Mouse (Mus musculus) MEL (cell line): ENCODE results near the gene Akap13. TPM values are rescaled to one million over a fixed set of nuclear protein-coding genes. Genes with fewer than 3 reads are reported as not detected.

ENCODE experiments used
- DNase-seq: peaks from one replicate; pipeline ENCODE4 v3.0.0; 2011; ENCODE audit warnings: low read depth, low spot score
- H3K27ac ChIP-seq: 2 replicates; pipeline ENCODE4 v1.5.1; 2012; ENCODE audit warnings: low read depth, mild to moderate bottlenecking, control low read depth, low read length, moderate library complexity; ENCODE audit not compliant: control insufficient read depth
- H3K27me3 ChIP-seq, 2 experiments: fragments of 150-350 bp in 1 of 2; sonication (generic) in 1 of 2; 2 replicates each; pipeline ENCODE4 v1.6.1; 2012; ENCODE audit warnings: low read length in 2 of 2, mild to moderate bottlenecking in 2 of 2, improper control_type of control experiment in 1 of 2, moderate library complexity in 1 of 2; ENCODE audit not compliant: insufficient read depth in 2 of 2, control insufficient read depth in 1 of 2
- H3K36me3 ChIP-seq, 2 experiments: 2 replicates each; pipeline ENCODE4 v1.6.1; 2012 to 2014; ENCODE audit warnings: low read length in 2 of 2, improper control_type of control experiment in 1 of 2, inconsistent platforms in 1 of 2, mild to moderate bottlenecking in 1 of 2; ENCODE audit not compliant: insufficient read depth in 2 of 2, control insufficient read depth in 1 of 2
- H3K4me1 ChIP-seq, 2 experiments: fragments of 150-350 bp in 1 of 2; sonication (generic) in 1 of 2; 2 replicates each; pipeline ENCODE4 v1.6.1; 2012; ENCODE audit warnings: low read length in 2 of 2, improper control_type of control experiment in 1 of 2, mild to moderate bottlenecking in 1 of 2; ENCODE audit not compliant: insufficient read depth in 2 of 2, control insufficient read depth in 1 of 2
- H3K4me3 ChIP-seq, 2 experiments: fragments of 150-350 bp in 1 of 2; sonication (generic) in 1 of 2; 2 replicates each; pipeline ENCODE4 v1.5.1; 2012; ENCODE audit warnings: low read depth in 2 of 2, low read length in 2 of 2, mild to moderate bottlenecking in 2 of 2, moderate library complexity in 2 of 2, control low read depth in 1 of 2, improper control_type of control experiment in 1 of 2; ENCODE audit not compliant: control insufficient read depth in 1 of 2, insufficient read depth in 1 of 2
- H3K79me2 ChIP-seq: 2 replicates; pipeline ENCODE4 v1.6.1; 2012; ENCODE audit warnings: mild to moderate bottlenecking, low read length, moderate library complexity; ENCODE audit not compliant: control insufficient read depth, poor library complexity, insufficient read depth
- H3K9ac ChIP-seq: 2 replicates; pipeline ENCODE4 v1.6.1; 2012; ENCODE audit warnings: low read depth, mild to moderate bottlenecking, control low read depth, low read length, moderate library complexity; ENCODE audit not compliant: control insufficient read depth, poor library complexity, severe bottlenecking
- H3K9me3 ChIP-seq: fragments of 150-350 bp; sonication (generic); replicated peaks from 2 replicates; pipeline ENCODE4 v1.6.1; 2012; ENCODE audit warnings: mild to moderate bottlenecking, low read length, improper control_type of control experiment, moderate library complexity; ENCODE audit not compliant: insufficient read depth
- CHD2 ChIP-seq: IDR thresholded peaks from 2 replicates; pipeline ENCODE4 v1.6.1; 2011; ENCODE audit warnings: low read length, improper control_type of control experiment
- ELF1 ChIP-seq: IDR thresholded peaks from 2 replicates; pipeline ENCODE4 v1.6.1; 2014; ENCODE audit warnings: low read depth, mild to moderate bottlenecking, inconsistent platforms, low read length, improper control_type of control experiment, moderate library complexity
- EP300 ChIP-seq, 2 experiments: IDR thresholded peaks; 2 replicates each; pipeline ENCODE4 v1.6.1; 2011; ENCODE audit warnings: improper control_type of control experiment in 2 of 2, low read length in 2 of 2, low read depth in 1 of 2, mild to moderate bottlenecking in 1 of 2
- ETS1 ChIP-seq: IDR thresholded peaks from 2 replicates; pipeline ENCODE4 v1.6.1; 2012; ENCODE audit warnings: low read depth, mild to moderate bottlenecking, inconsistent platforms, low read length, improper control_type of control experiment, moderate library complexity
- GATA1 ChIP-seq: IDR thresholded peaks from 2 replicates; pipeline ENCODE4 v1.6.1; 2011; ENCODE audit warnings: low read depth, low read length, improper control_type of control experiment
- HCFC1 ChIP-seq: IDR thresholded peaks from 2 replicates; pipeline ENCODE4 v1.6.1; 2012; ENCODE audit warnings: low read depth, mild to moderate bottlenecking, inconsistent platforms, low read length, improper control_type of control experiment, moderate library complexity
- MAX ChIP-seq: IDR thresholded peaks from 2 replicates; pipeline ENCODE4 v1.6.1; 2011; ENCODE audit warnings: low read length, improper control_type of control experiment
- MAZ ChIP-seq: IDR thresholded peaks from 2 replicates; pipeline ENCODE4 v1.6.1; 2012; ENCODE audit warnings: low read depth, mild to moderate bottlenecking, inconsistent platforms, low read length, improper control_type of control experiment
- MYB ChIP-seq: IDR thresholded peaks from 2 replicates; pipeline ENCODE4 v1.6.1; 2011; ENCODE audit warnings: mild to moderate bottlenecking, low read depth, low read length, improper control_type of control experiment
- MYC ChIP-seq: IDR thresholded peaks from 2 replicates; pipeline ENCODE4 v1.6.1; 2011; ENCODE audit warnings: low read depth, mild to moderate bottlenecking, low read length, improper control_type of control experiment, moderate library complexity
- NELFE ChIP-seq: IDR thresholded peaks from 2 replicates; pipeline ENCODE4 v1.6.1; 2011; ENCODE audit warnings: low read depth, low read length, improper control_type of control experiment
- POLR2A ChIP-seq, 2 experiments: IDR thresholded peaks; 2 replicates each; pipeline ENCODE4 v1.6.1; 2011 to 2012; ENCODE audit warnings: low read length in 2 of 2, mild to moderate bottlenecking in 2 of 2, control low read depth in 1 of 2, improper control_type of control experiment in 1 of 2, low read depth in 1 of 2, moderate library complexity in 1 of 2; ENCODE audit not compliant: control insufficient read depth in 1 of 2, insufficient read depth in 1 of 2, poor library complexity in 1 of 2
- RAD21 ChIP-seq: IDR thresholded peaks from 2 replicates; pipeline ENCODE4 v1.6.1; 2011; ENCODE audit warnings: mild to moderate bottlenecking, low read depth, low read length, improper control_type of control experiment
- SIN3A ChIP-seq: IDR thresholded peaks from 2 replicates; pipeline ENCODE4 v1.6.1; 2012; ENCODE audit warnings: low read length, improper control_type of control experiment, inconsistent platforms
- TAL1 ChIP-seq: IDR thresholded peaks from 2 replicates; pipeline ENCODE4 v1.6.1; 2012; ENCODE audit warnings: mild to moderate bottlenecking, inconsistent platforms, low read length, moderate library complexity, mixed read lengths
- TBP ChIP-seq: IDR thresholded peaks from 2 replicates; pipeline ENCODE4 v1.8.0; 2011; ENCODE audit warnings: low read depth, low read length, improper control_type of control experiment
- TCF12 ChIP-seq: IDR thresholded peaks from 2 replicates; pipeline ENCODE4 v1.6.1; 2014; ENCODE audit warnings: low read depth, mild to moderate bottlenecking, inconsistent platforms, low read length, improper control_type of control experiment, moderate library complexity
- UBTF ChIP-seq: IDR thresholded peaks from 2 replicates; pipeline ENCODE4 v1.6.1; 2012; ENCODE audit warnings: low read depth, mild to moderate bottlenecking, inconsistent platforms, low read length, improper control_type of control experiment, moderate library complexity, borderline replicate concordance; ENCODE audit not compliant: insufficient read depth
- USF1 ChIP-seq: IDR thresholded peaks from 2 replicates; pipeline ENCODE4 v1.6.1; 2014; ENCODE audit warnings: low read depth, mild to moderate bottlenecking, inconsistent platforms, low read length, improper control_type of control experiment, moderate library complexity
- ZC3H11A ChIP-seq: IDR thresholded peaks from 2 replicates; pipeline ENCODE4 v1.6.1; 2012; ENCODE audit warnings: low read depth, mild to moderate bottlenecking, inconsistent platforms, low read length, improper control_type of control experiment
- ZMIZ1 ChIP-seq: IDR thresholded peaks from 2 replicates; pipeline ENCODE4 v1.6.1; 2012; ENCODE audit warnings: low read depth, mild to moderate bottlenecking, inconsistent platforms, low read length, improper control_type of control experiment, moderate library complexity
- polyA plus RNA-seq, 2 experiments: library from polyadenylated mRNA; stranded (reverse) in 1 of 2; unstranded in 1 of 2; fragments of >175 nt in 1 of 2; fragments of >200 nt in 1 of 2; gene quantifications; 2 replicates each; pipeline versions ENCODE4 v1.2.1 to v1.2.4; 2012; ENCODE audit warnings: low replicate concordance in 2 of 2, low read depth in 1 of 2; ENCODE audit not compliant: insufficient read length in 2 of 2, insufficient read depth in 1 of 2, missing spikeins in 1 of 2
- total RNA-seq: library from RNA; depleted of rRNA; stranded (reverse); fragments of 300-350 nt; gene quantifications from 2 replicates; pipeline ENCODE4 v1.2.3, GENCODE M21; 2012

The Akap13 gene
- total and polyA plus RNA-seq, 3 experiments = 4.1 to 4.5 TPM; not detected in 1

- no peaks in the 10 kb centered on the region for H3K9me3 ChIP-seq
- H3K4me1 ChIP-seq = peaks cover 6 to 10% of the 10 kb centered on the region in 2 experiments
- H3K4me3 ChIP-seq = no peak overlapping the region
- H3K27ac ChIP-seq = no peak overlapping the region
- no peak overlapping the region for H3K9ac ChIP-seq
- no peak for DNase-seq
- peaks cover 0 to 10% of the 10 kb centered on the region in 2 experiments; a peak in 2 of 4 replicates for H3K36me3 ChIP-seq
- H3K27me3 ChIP-seq = no peaks in the 10 kb centered on the region
- H3K79me2 ChIP-seq = no peaks in the 10 kb centered on the region
- TF ChIP-seq USF1 = no peak
- no peak for TF ChIP-seq EP300 (IDR thresholded peaks at IDR 0.05; ENCODE audit: low read depth in 1 of 2, low read length in 2 of 2)
- TF ChIP-seq GATA1 = no peak
- TF ChIP-seq TBP = no peak
- TF ChIP-seq UBTF = no peak
- TF ChIP-seq RAD21 = no peak
- TF ChIP-seq MYB = no peak
- TF ChIP-seq ZC3H11A = no peak
- no peak for TF ChIP-seq CHD2
- TF ChIP-seq TAL1 = no peak
- no peak for TF ChIP-seq ETS1
- TF ChIP-seq SIN3A = no peak
- no peak for TF ChIP-seq POLR2A (IDR thresholded peaks at IDR 0.05; ENCODE audit: control insufficient read depth in 1 of 2, insufficient read depth in 1 of 2, low read depth in 1 of 2, low read length in 2 of 2, poor library complexity in 1 of 2)
- TF ChIP-seq ZMIZ1 = no peak
Observed at GRCm38 (mm10) chr7:75668396-75668795, 213.1 kb downstream of the Akap13 start.

DNA sequence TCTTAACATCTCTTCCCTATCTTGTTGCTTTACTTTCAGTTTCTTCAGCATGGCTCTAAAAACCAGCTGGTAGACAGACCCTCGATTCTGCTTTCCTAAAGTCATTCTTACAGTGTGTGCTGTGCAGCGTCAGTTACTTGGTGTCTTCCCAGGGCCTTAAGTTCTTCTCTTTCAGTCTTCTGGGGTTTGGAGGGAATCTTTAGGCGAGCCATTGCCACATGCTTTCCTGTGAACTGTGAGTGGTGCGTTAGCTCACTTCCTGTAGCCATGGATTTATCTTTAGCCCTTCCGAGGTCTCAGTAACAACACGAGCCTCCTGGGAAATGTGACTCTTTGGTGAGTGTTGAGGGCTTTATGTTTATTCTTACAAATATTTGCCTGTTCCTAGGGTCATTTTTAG is 214.1 kb downstream of the Akap13 start:
- H3K79me2 ChIP-seq = no peaks in the 10 kb centered on the region
- TF ChIP-seq CHD2 (no peak), MAX (peak; percentile 82), HCFC1 (no peak), UBTF (no peak), RAD21 (no peak), MAZ (no peak), SIN3A (0 out of 2 replicates have a peak, but pooled peaks have one; percentile 12), NELFE (no peak), MYC (0 out of 2 replicates have a peak, but pooled peaks have one; percentile 44), TCF12 (no peak), ELF1 (no peak), POLR2A (IDR thresholded peaks at IDR 0.05; ENCODE audit: control insufficient read depth in 1 of 2, insufficient read depth in 1 of 2, low read depth in 1 of 2, low read length in 2 of 2, poor library complexity in 1 of 2) (no peak), GATA1 (0 out of 2 replicates have a peak, but pooled peaks have one; percentile 10)
- TF ChIP-seq, all 39 proteins: peak for 4
- Histone ChIP-seq H3K9ac (peak overlapping the region; percentile 42), H3K9me3 (no peaks in the 10 kb centered on the region), H3K36me3 (peaks cover 0 to 10% of the 10 kb centered on the region in 2 experiments; a peak in 2 of 4 replicates), H3K27me3 (no peaks in the 10 kb centered on the region), H3K27ac (peak overlapping the region; percentile 43; the same call in 1 of the 2 replicates), H3K4me3 (peak overlapping the region; percentile 20 to 36; a peak in 2 of 4 replicates), H3K4me1 (peaks cover 6 to 10% of the 10 kb centered on the region in 2 experiments)
- DNase-seq = peak; percentile 44
